Mouse (Mus musculus): ENCODE measurements around the gene Atad1. TPM values are rescaled to one million over a fixed set of nuclear protein-coding genes. Genes with fewer than 3 reads are reported as not detected.
"Not testable (repeated sequence)": the region's sequence is repeated elsewhere in the genome, so short reads cannot be mapped to it uniquely, and the experiment has no call there.

Atad1 gene
- total RNA-seq, 2 experiments from 2014 or later: 64.2 to 89.5 TPM

GRCm38 (mm10) chr19:32687721-32688120 is 51.9 kb downstream of the Atad1 start:
- no peak for ATAC-seq (replicated peaks; ENCODE audit: poor library complexity)

GRCm38 (mm10) chr19:32683081-32683480 is 56.5 kb downstream of the Atad1 start:
- no peak for ATAC-seq (replicated peaks; ENCODE audit: poor library complexity)

- no peak for ATAC-seq (replicated peaks; ENCODE audit: poor library complexity)
Observed at GRCm38 (mm10) chr19:32680894-32681293, 58.7 kb downstream of the Atad1 start.

- ATAC-seq (replicated peaks; ENCODE audit: poor library complexity): no peak
Observed at GRCm38 (mm10) chr19:32675766-32676165, 63.8 kb downstream of the Atad1 start.

GRCm38 (mm10) chr19:32667830-32668229 is 71.8 kb downstream of the Atad1 start:
- not testable (repeated sequence) for ATAC-seq (replicated peaks; ENCODE audit: poor library complexity)

GRCm38 (mm10) chr19:32665243-32665642 is 74.3 kb downstream of the Atad1 start:
- ATAC-seq (replicated peaks; ENCODE audit: poor library complexity): no peak

GRCm38 (mm10) chr19:32662936-32663335 is 76.7 kb downstream of the Atad1 start:
- no peak for ATAC-seq (replicated peaks; ENCODE audit: poor library complexity)

- no peak for ATAC-seq (replicated peaks; ENCODE audit: poor library complexity)
Observed at GRCm38 (mm10) chr19:32659346-32659745, 80.2 kb downstream of the Atad1 start.

GRCm38 (mm10) chr19:32653630-32654362 is 85.8 kb downstream of the Atad1 start:
- ATAC-seq (replicated peaks; ENCODE audit: poor library complexity): peak; percentile 50

- peak; percentile 37; the same call in 1 of the 2 replicates for ATAC-seq (replicated peaks; ENCODE audit: poor library complexity)
Observed at GRCm38 (mm10) chr19:32653122-32653521, 86.5 kb downstream of the Atad1 start.

GRCm38 (mm10) chr19:32651046-32651445 is 88.5 kb downstream of the Atad1 start:
- ATAC-seq (replicated peaks; ENCODE audit: poor library complexity): no peak

GRCm38 (mm10) chr19:32648019-32648571 is 91.5 kb downstream of the Atad1 start:
- no peak for ATAC-seq (replicated peaks; ENCODE audit: poor library complexity)

GRCm38 (mm10) chr19:32646382-32646781 is 93.2 kb downstream of the Atad1 start:
- no peak for ATAC-seq (replicated peaks; ENCODE audit: poor library complexity)

GRCm38 (mm10) chr19:32645939-32646338 is 93.6 kb downstream of the Atad1 start:
- no peak for ATAC-seq (replicated peaks; ENCODE audit: poor library complexity)

- no peak for ATAC-seq (replicated peaks; ENCODE audit: poor library complexity)
Observed at GRCm38 (mm10) chr19:32643642-32644041, 95.9 kb downstream of the Atad1 start.

GRCm38 (mm10) chr19:32641995-32642394 is 97.6 kb downstream of the Atad1 start:
- ATAC-seq (replicated peaks; ENCODE audit: poor library complexity): no peak

- no peak for ATAC-seq (replicated peaks; ENCODE audit: poor library complexity)
Observed at GRCm38 (mm10) chr19:32641535-32641934, 98.1 kb downstream of the Atad1 start.

GRCm38 (mm10) chr19:32638276-32638903 is 101.2 kb downstream of the Atad1 start:
- ATAC-seq (replicated peaks; ENCODE audit: poor library complexity): no peak

GRCm38 (mm10) chr19:32637357-32638275 is 102.0 kb downstream of the Atad1 start:
- peak; percentile 93 for ATAC-seq (replicated peaks; ENCODE audit: poor library complexity)

- ATAC-seq (replicated peaks; ENCODE audit: poor library complexity): no peak
Observed at GRCm38 (mm10) chr19:32634916-32635315, 104.7 kb downstream of the Atad1 start.

- ATAC-seq (replicated peaks; ENCODE audit: poor library complexity): no peak
Observed at GRCm38 (mm10) chr19:32628572-32629132, 110.9 kb downstream of the Atad1 start.
